Mouse (Mus musculus) megakaryocyte progenitor cell, adult 5-6 weeks (primary cell): ENCODE results near the gene Ttf2. TPM values are rescaled to one million over a fixed set of nuclear protein-coding genes. Genes with fewer than 3 reads are reported as not detected.
A peak's percentile ranks its signal among the peaks of the same experiment; 100 is the strongest.

Source experiments
- ATAC-seq: replicated peaks from 2 replicates; pipeline ENCODE4 v1.8.0; 2016; ENCODE audit warnings: mild to moderate bottlenecking, moderate TSS enrichment, inconsistent platforms; ENCODE audit not compliant: poor library complexity
- total RNA-seq, 2 experiments: library from RNA; stranded (forward) in 1 of 2; stranded (reverse) in 1 of 2; fragments of 157-497, 149-512 nt in 1 of 2; fragments of 200-1000 nt in 1 of 2; gene quantifications; 2 replicates each; pipeline versions ENCODE4 v1.2.3 to v1.2.4; 2015 to 2017

The Ttf2 gene
- total RNA-seq, 2 experiments from 2014 or later = 22.0 to 30.4 TPM

GRCm38 (mm10) chr3:100989417-100989816 is 20.0 kb upstream of the Ttf2 start:
- ATAC-seq = no peak

DNA sequence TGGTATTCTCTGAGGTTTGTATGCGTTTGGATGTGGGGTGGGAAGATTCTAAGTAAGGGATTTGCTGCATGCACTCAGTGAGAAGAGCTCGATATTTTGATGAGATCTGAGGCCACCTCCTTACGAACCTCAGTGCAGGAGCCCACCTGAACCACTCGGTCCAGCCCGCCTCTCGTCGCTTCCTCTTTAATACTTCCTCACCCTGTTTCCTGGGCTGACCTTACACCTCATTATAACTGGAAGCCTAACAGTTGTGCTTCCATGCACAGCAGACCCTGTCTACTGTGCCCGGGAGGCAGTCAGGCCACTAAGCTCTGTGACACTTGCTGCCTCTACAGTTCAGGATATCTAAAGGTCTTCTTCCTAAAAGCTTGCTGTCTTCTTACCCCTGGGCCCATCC is 9.8 kb upstream of the Ttf2 start:
- peak; percentile 48 for ATAC-seq

DNA sequence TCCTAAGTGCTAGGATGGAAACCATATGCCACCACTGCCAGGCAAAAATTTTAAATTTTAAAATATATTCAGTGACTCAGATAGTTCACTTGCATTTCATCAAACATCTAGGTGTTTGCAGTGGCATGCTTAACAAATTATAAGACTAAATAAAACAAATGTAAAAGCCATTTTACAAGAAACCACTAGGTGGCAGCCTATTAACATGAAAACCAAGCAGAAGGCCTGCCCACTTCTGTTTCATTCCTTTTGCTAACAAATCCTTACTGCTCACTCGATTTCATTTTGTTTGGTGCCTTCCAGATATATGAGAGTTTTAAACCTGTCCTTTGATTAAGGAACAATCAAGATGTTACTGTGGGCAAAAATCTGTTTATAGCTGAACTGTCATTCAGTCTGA is 4.4 kb upstream of the Ttf2 start:
- peak; percentile 37; the same call in 1 of the 2 replicates for ATAC-seq

DNA sequence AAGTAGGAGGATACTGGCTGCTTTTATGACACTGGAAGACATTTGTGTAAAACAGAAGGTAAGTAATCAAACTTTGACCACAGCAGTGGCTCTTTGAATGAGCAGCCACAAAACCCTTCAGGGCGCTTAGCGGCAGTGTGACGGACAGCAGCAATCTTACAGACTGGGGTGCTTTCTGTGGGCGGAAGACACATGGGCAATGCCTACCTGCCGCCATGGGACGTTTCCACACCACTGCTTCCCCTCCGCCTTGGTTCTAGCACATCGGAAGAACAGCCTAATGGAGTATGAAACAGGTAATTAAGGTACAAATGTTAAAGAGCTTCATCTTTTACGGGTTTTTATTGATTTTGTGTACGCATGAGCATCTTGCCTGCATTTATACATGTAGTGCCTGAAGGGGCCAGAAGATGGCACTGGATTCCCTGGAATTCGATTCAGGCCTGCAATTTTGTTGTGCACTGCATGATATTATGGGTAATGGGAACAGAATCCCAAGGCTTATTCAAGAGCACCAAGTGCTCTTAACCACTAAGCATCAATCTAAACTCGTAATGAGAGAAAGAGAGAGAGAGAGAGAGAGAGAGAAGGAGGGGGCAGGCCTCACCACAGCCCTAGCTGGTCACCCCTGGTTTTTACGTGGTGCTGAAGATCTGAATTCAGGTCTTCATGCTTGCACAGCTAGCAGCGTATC is 5.5 kb downstream of the Ttf2 start:
- ATAC-seq = peak; percentile 66; the same call in 1 of the 2 replicates

- ATAC-seq = no peak
These were observed 8.0 kb downstream of the Ttf2 start for GRCm38 (mm10) chr3:100961501-100961900.

DNA sequence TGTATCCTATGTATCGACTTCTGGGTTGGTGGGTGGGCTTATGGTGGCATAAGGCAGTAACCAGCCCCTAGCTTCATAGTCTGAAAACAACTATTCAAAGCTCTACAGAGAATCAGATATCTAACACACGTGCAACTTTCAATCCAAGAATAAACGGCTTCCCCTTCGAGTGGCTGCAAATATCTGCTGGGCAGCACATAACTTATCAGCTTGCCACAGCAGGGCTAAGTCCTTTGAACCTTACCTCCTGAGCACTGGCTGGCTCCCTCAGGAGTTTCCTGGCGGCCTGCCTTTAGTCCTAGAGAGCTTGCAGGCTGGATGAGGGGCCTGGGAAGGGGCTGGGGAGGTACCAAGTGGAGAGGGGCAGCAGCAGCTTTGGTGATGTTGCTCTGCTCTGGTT is 8.5 kb downstream of the Ttf2 start:
- peak; percentile 68 for ATAC-seq

DNA sequence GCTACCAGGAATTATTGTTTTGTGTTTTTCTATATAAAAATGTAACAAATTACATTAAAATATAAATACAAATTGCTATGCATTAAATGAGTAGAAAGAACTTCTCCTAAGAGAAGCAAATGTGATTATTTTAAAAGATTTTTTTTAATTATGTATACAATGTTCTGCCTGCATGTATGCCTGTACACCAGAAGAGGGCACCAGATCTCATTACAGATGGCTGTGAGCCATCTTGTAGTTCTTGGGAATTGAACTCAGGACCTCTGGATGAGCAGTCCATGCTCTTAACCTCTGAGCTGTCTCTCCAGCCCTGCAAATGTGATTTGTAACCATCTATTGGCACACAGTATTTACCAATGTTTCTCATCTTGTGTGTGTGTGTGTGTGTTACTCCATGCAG is 14.8 kb downstream of the Ttf2 start:
- no peak for ATAC-seq

DNA sequence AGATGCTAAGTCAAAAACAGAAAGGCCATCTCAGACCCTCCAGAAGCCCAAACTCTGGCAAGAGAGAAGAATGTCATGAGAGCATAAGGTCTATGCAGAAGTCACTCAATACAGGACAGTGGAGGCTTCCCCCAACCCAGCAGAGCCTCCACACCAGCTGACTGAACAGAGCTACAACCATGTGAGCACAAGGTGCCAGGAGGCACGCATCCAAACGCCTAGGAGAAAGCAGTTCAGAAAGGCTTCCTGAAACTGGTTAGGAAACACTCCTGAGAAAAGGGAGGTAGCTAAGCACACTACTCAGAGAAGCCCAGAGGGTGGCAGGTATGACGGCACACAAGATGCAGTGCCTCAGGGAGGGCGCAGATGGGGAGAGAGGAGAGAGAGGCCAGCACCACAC is 17.9 kb downstream of the Ttf2 start:
- ATAC-seq = no peak

GRCm38 (mm10) chr3:100947286-100947685 is 22.2 kb downstream of the Ttf2 start:
- no peak for ATAC-seq

DNA sequence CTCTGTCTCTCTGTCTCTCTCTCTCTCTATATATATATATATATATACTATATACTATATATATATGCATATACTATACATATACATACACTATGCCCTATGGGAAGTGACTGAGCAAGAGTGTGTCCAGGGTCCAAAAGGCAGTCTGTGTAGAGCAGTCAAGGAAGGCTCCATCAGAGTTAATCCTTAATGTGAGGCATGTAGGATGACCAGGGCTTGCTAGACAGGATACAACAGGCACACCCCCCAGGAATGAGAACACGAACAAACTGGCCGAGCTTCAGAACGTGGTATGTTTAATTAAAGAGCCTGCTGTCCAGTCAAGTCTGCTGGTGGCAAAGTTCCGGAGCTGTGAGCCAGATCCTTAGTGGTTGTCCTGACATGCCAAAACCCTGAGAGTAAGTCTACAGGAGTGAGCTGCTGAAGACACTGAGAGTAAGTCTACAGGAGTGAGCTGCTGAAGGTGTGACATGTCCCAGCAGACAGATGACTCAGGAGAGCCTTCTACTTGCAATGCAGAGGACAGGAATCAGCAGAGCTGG is 28.9 kb downstream of the Ttf2 start:
- no peak for ATAC-seq

GRCm38 (mm10) chr3:100938211-100938610 is 31.3 kb downstream of the Ttf2 start:
- ATAC-seq = no peak

GRCm38 (mm10) chr3:100936201-100936600 is 33.3 kb downstream of the Ttf2 start:
- ATAC-seq = no peak

DNA sequence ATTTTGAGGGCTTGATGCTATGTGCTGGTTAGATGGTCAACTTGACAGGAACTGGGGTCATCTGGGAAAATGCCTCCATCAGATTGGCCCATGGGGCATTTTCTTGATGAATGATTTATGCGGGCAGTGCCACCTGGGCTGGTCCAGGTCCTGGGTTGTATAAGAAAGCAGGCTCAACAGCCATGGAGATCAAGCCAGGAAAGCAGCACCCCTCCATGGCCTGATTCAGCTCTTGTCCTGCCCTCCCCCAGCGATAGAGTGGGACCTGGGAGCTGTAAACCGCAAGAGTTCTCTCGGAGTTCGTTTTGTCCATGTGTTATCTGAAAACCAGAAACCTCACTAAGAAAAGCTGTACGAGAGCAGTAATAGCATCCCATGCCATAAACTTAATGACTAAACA is 33.9 kb downstream of the Ttf2 start:
- ATAC-seq = no peak

DNA sequence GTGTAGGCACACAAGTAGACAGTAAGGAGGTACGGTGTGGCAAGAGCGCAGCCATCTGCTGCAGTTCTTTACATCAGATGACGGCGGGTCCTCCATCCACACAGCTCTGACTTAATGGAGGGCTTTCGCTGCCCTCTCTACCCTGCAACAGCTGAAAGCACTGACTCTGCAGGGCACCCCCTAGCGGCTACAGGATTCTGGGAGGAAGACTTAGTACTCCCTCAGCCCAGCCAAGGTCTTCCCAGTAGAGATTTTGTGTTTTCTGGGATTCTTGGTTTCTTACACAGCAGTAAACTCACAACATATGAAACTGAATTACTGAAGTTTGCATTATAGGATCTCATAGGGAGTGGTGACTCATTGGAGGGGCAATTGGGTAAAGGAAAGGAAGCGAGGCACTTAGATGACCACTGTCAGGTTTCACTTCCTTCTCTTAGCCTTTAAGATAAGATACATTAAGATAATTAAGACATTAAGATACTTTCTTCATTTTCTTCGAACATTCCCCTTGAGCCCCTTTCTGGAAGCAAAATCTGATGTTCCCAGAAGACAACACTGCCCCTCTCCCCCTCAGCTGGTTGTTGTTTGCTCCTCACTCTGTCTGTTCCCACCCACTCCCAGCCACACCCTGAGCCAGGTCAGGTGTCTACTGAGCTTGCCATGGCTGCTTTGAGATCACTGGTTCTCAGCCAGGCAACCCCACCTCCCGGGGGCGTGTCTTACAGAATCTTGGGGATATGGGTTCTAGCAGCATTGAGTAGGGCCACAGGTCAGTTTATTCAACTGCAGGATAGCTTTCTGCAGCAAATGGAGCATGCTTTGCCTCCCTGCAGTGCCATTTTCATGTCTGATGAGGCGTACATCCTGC is 37.2 kb downstream of the Ttf2 start:
- peak; percentile 84 for ATAC-seq

DNA sequence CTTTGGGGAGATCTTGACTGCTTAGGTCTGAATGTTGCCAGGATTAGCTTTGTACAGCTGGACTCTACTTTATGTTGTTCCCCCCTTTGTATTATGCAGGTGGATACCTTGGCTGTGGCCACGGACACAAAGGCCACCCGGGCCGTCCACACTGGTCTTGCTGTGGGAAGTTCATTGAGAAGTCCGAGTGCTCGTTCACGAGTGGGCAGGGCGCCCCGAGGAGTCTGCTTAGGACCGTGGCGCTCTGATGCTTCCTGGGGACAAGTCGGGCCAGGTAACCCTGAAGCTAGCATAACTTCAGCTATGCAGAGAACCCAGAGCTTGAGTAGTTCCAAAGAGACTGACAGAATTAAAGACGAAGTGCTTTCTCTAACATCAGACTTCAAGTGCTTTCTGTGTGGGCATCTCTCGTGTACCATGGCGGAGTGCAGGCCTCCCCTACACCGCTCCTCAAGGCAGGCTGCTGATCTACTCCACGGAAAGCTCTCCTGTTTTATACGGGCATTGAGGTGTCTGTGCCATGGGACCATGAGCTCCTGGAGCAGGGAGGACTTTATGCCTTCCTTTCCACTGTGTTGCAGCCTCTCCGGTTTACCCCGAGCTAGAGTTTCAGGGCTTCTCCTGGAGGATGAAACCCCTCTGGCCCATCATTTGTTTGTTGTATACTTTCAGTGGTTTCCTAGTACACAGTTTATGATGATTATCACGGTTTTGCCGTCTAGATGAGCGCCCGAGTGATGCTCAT is 38.0 kb downstream of the Ttf2 start:
- no peak for ATAC-seq

DNA sequence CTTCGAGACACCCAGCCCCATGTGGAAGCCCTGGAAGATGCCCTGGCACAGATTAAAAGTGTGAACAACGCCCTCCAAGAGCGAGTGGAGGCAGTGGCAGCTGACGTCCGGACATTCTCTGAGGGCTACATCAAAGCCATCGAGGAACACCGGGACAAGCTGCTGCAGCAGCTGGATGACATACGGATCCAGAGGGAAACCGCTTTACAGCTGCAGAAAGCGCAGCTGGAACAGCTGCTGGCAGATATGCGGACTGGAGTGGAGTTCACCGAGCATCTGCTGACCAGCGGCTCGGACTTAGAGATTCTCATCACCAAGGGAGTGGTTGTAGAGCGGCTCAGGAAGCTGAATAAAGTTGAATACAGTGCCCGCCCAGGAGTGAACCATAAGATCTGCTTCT is 44.3 kb downstream of the Ttf2 start:
- no peak for ATAC-seq

GRCm38 (mm10) chr3:100924065-100924732 is 45.3 kb downstream of the Ttf2 start:
- ATAC-seq = no peak

- ATAC-seq = peak; percentile 12
These were observed 46.7 kb downstream of the Ttf2 start for GRCm38 (mm10) chr3:100922506-100923375.

DNA sequence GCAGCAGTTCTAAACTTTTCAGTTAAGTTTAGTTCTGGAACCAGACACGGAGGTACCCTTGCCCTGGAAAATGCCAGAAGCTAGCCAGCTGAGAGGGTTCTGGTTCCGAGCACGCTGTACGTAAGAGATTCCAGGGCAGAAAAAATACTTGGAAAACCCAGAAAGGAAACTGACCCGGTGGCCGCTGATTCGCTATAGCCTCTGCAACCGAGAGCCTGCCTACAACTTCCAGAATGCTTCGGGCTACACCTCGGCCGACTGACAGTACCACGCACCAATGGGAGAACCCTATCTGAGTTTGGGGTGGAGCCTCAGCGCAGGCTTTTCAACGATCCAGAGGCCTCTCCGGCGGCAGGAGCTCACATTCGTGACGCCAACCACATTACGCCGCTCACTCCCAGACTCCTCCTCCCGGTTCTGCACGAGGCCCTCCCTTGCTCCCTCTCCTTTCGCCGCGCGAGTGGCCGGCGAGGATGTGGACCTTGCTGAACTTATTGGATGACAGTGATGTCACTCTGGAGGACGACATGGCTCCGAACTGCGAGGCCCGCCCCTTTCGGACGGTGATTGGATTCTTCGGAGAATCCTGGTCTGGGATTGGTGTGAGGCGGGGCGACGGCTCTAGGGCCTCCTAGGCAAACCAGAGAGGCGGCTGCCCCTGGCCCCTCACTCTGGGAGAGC is 47.5 kb downstream of the Ttf2 start, which contains the start of gene Trim45:
Gene Trim45, plus strand, starts transcription at position 378 of the 681 bp plus-strand sequence.
- peak; percentile 84 for ATAC-seq
